Mouse (Mus musculus) CH12.LX (cell line): ENCODE data around the gene Plppr5.

Source experiments
- BHLHE40 ChIP-seq: IDR thresholded peaks from 2 replicates; pipeline ENCODE4 v1.6.1; 2011; ENCODE audit warnings: mild to moderate bottlenecking, low read depth, low read length, improper control_type of control experiment
- CTCF ChIP-seq, 2 experiments: IDR thresholded peaks in 1 of 2; conservative IDR thresholded peaks in 1 of 2; 2 replicates each; pipeline ENCODE4 v1.5.1; 2011 to 2012; ENCODE audit warnings: low read depth in 2 of 2, low read length in 2 of 2, improper control_type of control experiment in 1 of 2, inconsistent platforms in 1 of 2, mild to moderate bottlenecking in 1 of 2, moderate library complexity in 1 of 2
- E2F4 ChIP-seq: IDR thresholded peaks from 2 replicates; pipeline ENCODE4 v1.6.1; 2011; ENCODE audit warnings: low read depth, low read length, improper control_type of control experiment; ENCODE audit not compliant: insufficient replicate concordance
- EP300 ChIP-seq: IDR thresholded peaks from 2 replicates; pipeline ENCODE4 v1.6.1; 2011; ENCODE audit warnings: low read length, improper control_type of control experiment
- ETS1 ChIP-seq: conservative IDR thresholded peaks from 2 replicates; pipeline ENCODE4 v1.6.1; 2012; ENCODE audit warnings: low read depth, mild to moderate bottlenecking, inconsistent platforms, low read length, improper control_type of control experiment, moderate library complexity
- HCFC1 ChIP-seq: IDR thresholded peaks from 2 replicates; pipeline ENCODE4 v1.6.1; 2012; ENCODE audit warnings: low read depth, mild to moderate bottlenecking, inconsistent platforms, low read length, improper control_type of control experiment
- JUND ChIP-seq: conservative IDR thresholded peaks from 2 replicates; pipeline ENCODE4 v1.6.1; 2011; ENCODE audit warnings: low read depth, low read length, improper control_type of control experiment
- POLR2A ChIP-seq: IDR thresholded peaks from 2 replicates; pipeline ENCODE4 v1.6.1; 2011; ENCODE audit warnings: low read depth, mild to moderate bottlenecking, improper control_type of control experiment, low read length
- TBP ChIP-seq: conservative IDR thresholded peaks from 2 replicates; pipeline ENCODE4 v1.6.1; 2011; ENCODE audit warnings: low read depth, low read length, improper control_type of control experiment
- ZC3H11A ChIP-seq: IDR thresholded peaks from 2 replicates; pipeline ENCODE4 v1.6.1; 2012; ENCODE audit warnings: low read depth, mild to moderate bottlenecking, inconsistent platforms, low read length, improper control_type of control experiment
- ZKSCAN1 ChIP-seq: IDR thresholded peaks from 2 replicates; pipeline ENCODE4 v1.6.1; 2012; ENCODE audit warnings: low read depth, inconsistent platforms, low read length, improper control_type of control experiment, borderline replicate concordance
- ZMIZ1 ChIP-seq: IDR thresholded peaks from 2 replicates; pipeline ENCODE4 v1.6.1; 2012; ENCODE audit warnings: low read depth, mild to moderate bottlenecking, inconsistent platforms, low read length, improper control_type of control experiment
- ZNF384 ChIP-seq: IDR thresholded peaks from 2 replicates; pipeline ENCODE4 v1.6.1; 2012; ENCODE audit warnings: low read depth, low read length, improper control_type of control experiment, inconsistent platforms

DNA sequence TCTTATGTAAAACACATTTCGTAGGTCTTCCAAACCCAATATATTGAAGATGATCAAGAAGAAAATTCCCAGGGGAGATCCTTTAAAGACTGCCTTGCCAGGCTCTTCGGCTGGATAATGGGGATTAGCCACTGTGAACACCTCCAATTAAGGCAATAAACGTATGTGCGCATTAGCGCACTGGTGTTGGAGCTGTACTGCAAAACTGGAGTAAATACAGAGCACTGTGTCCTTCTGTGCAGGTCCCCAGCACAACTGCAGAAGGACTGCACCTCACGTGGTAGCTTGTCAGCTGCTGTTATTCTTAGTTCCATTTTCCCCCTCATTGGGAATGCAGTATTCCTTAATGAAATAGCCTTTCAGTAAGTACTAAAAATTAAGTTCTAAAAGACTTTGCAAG lies 110.0 kb downstream of the Plppr5 start:
- TF ChIP-seq ZKSCAN1 (no peak), CTCF (conservative IDR thresholded peaks at IDR 0.05 in 1 of 2, IDR thresholded peaks at IDR 0.05 in 1 of 2; ENCODE audit: low read depth in 2 of 2, low read length in 2 of 2) (no peak), JUND (no peak), E2F4 (no peak), POLR2A (no peak), HCFC1 (no peak), ZMIZ1 (no peak), ZNF384 (no peak), EP300 (no peak), ETS1 (no peak), ZC3H11A (no peak), TBP (no peak), BHLHE40 (no peak)
